Comparison of ENCODE assay signal across 22 mouse cellular contexts in genomic region chr14:27383321-27383830, GRCm38 (mm10).
"Had no signal": no experiment of that assay in that cellular context is flagged by ENCODE, and none has a peak within 500 bp of the region (broad histone marks: within the 10 kb centered on the region; RNA-seq: fewer than 3 reads in every experiment).

No protein-coding gene starts in this region.

- H3K4me1 ChIP-seq: limb, embryonic 13.5 days; liver, embryonic 15.5 days; lung, embryonic 15.5 days; midbrain, embryonic 10.5 days; neural tube, embryonic 12.5 days; neural tube, embryonic 15.5 days had no signal

- H3K9me3 ChIP-seq: limb, embryonic 10.5 days; limb, embryonic 13.5 days; liver, embryonic 12.5 days; liver, embryonic 15.5 days; lung, embryonic 15.5 days; megakaryocyte, embryonic 14.5 days; midbrain, embryonic 10.5 days; neural tube, embryonic 12.5 days; neural tube, embryonic 15.5 days had no signal

- H3K4me3 ChIP-seq: layer of hippocampus, adult 2 months; limb, embryonic 10.5 days; limb, embryonic 13.5 days; liver, embryonic 12.5 days; liver, embryonic 15.5 days; lung, embryonic 15.5 days; megakaryocyte, embryonic 14.5 days; midbrain, embryonic 10.5 days; neural tube, embryonic 12.5 days; neural tube, embryonic 15.5 days had no signal

- H3K27ac ChIP-seq: kidney, postnatal 0 days; layer of hippocampus, adult 2 months; limb, embryonic 10.5 days; limb, embryonic 13.5 days; liver, embryonic 12.5 days; liver, embryonic 15.5 days; lung, embryonic 15.5 days; midbrain, embryonic 10.5 days; neural tube, embryonic 12.5 days; neural tube, embryonic 15.5 days had no signal

- H3K27me3 ChIP-seq: limb, embryonic 13.5 days; liver, embryonic 12.5 days; liver, embryonic 15.5 days; lung, embryonic 15.5 days; megakaryocyte, embryonic 14.5 days; neural tube, embryonic 12.5 days; neural tube, embryonic 15.5 days had no signal

- H3K4me2 ChIP-seq: limb, embryonic 13.5 days; liver, embryonic 12.5 days; liver, embryonic 15.5 days; lung, embryonic 15.5 days; neural tube, embryonic 12.5 days; neural tube, embryonic 15.5 days had no signal

- H3K36me3 ChIP-seq: limb, embryonic 10.5 days; liver, embryonic 12.5 days; lung, embryonic 15.5 days; midbrain, embryonic 10.5 days; neural tube, embryonic 12.5 days; neural tube, embryonic 15.5 days had no signal

- DNase-seq: kidney, adult 2 months; kidney, postnatal 25 days; layer of hippocampus, adult 9-11 months; liver; lung, adult 18-20 months; lung, postnatal 10 days; lung, postnatal 36 days; midbrain, embryonic 14.5 days; right cerebral cortex, postnatal 25 days; spleen, adult 18-20 months; thymus, adult 18-20 months had no signal

- ATAC-seq: liver, embryonic 12.5 days had no signal

- H3K9ac ChIP-seq: limb, embryonic 13.5 days; liver, embryonic 12.5 days; liver, embryonic 15.5 days; lung, embryonic 15.5 days; neural tube, embryonic 12.5 days; neural tube, embryonic 15.5 days had no signal
